Mouse (Mus musculus) kidney, postnatal 0 days (tissue): Measurements from ENCODE around the gene Eef1a2. TPM values are rescaled to one million over a fixed set of nuclear protein-coding genes. Genes with fewer than 3 reads are reported as not detected.
A peak's percentile ranks its signal among the peaks of the same experiment; 100 is the strongest.

Experiments used
- ATAC-seq: fragments of 200-750 bp; cut with Nextera tagmentation; replicated peaks from 2 replicates; pipeline ENCODE4 v1.8.0; 2017; ENCODE audit warnings: low read depth, moderate number of reproducible peaks, moderate TSS enrichment, moderate library complexity; ENCODE audit not compliant: low FRiP score
- DNase-seq: peaks from one replicate; pipeline ENCODE4 v3.0.0-alpha.2; 2016; ENCODE audit warnings: low spot score
- H3K27ac ChIP-seq: fragments of 300-500 bp; sonication (generic); 2 replicates; pipeline ENCODE4 v1.5.1; 2014; ENCODE audit warnings: mild to moderate bottlenecking
- H3K27me3 ChIP-seq: fragments of 300-500 bp; sonication (generic); 2 replicates; pipeline ENCODE4 v1.6.1; 2014; ENCODE audit warnings: low read length, mixed read lengths; ENCODE audit not compliant: insufficient read depth
- H3K36me3 ChIP-seq: fragments of 300-500 bp; sonication (generic); 2 replicates; pipeline ENCODE4 v1.6.1; 2014; ENCODE audit warnings: low read length, mixed read lengths; ENCODE audit not compliant: insufficient read depth
- H3K4me1 ChIP-seq: fragments of 300-500 bp; sonication (generic); replicated peaks from 2 replicates; pipeline ENCODE4 v1.6.1; 2014; ENCODE audit warnings: antibody characterized with exemption, low read length, mixed read lengths; ENCODE audit not compliant: insufficient read depth
- H3K4me2 ChIP-seq: fragments of 300-500 bp; sonication (generic); 2 replicates; pipeline ENCODE4 v1.6.1; 2014; ENCODE audit warnings: mild to moderate bottlenecking, low read length, moderate library complexity, mixed read lengths
- H3K4me3 ChIP-seq: fragments of 300-500 bp; sonication (generic); replicated peaks from 2 replicates; pipeline ENCODE4 v1.5.1; 2014; ENCODE audit warnings: low read depth, low read length
- H3K9ac ChIP-seq: fragments of 300-500 bp; sonication (generic); 2 replicates; pipeline ENCODE4 v1.6.1; 2014; ENCODE audit warnings: low read depth, low read length
- H3K9me3 ChIP-seq: fragments of 300-500 bp; sonication (generic); replicated peaks from 2 replicates; pipeline ENCODE4 v1.6.1; 2016; ENCODE audit warnings: low read length, inconsistent platforms, mixed read lengths
- CTCF ChIP-seq: IDR thresholded peaks from 2 replicates; pipeline ENCODE4 v1.5.1; 2016; ENCODE audit warnings: antibody characterized with exemption, low read depth, mild to moderate bottlenecking, moderate library complexity
- WGBS: fragments of 180-500 bp; shearing (Covaris S2); extraction: QIAGEN DNeasy Blood & Tissue Kit; methylation state at CpG from one replicate; pipeline ENCODE4 v1.1.7; 2014; 5-methylcytosine and 5-hydroxymethylcytosine counted together
- polyA plus RNA-seq: library from polyadenylated mRNA; unstranded; fragments of >200 nt; fragmentation: Nextera tagmentation; extraction: Ambion mirVana; gene quantifications from 2 replicates; pipeline ENCODE4 v1.2.1, GENCODE M21; 2015

Eef1a2 gene
- polyA plus RNA-seq, 1 experiment from 2014 or later, result 0.05 TPM

DNA sequence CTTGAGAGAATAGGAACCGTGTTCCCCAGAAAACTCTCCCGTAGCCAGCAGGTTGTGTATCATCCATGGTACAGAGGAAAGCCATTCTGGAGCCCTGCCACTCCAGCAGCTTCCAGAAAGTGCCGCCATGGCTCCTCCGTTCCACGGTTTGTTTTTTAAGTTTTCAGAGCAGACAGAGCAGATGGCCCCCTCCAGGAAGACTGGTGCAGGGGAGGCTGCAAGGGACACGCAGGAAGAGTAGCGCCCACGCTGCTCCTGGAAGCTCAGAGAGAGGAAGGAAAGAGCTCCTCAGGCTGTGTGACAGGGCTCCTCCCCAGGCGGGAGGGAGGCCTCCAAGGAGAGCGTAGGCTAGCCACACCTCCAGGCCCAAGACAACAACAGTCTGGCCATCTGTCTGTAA is 36.9 kb downstream of the Eef1a2 start:
- TF ChIP-seq CTCF, result no peak
- no peak overlapping the region for H3K9ac ChIP-seq
- ATAC-seq (no peak), DNase-seq (no peak)
- H3K27ac ChIP-seq, result no peak overlapping the region
- H3K4me2 ChIP-seq, result no peak overlapping the region
- 19% methylated on average over 10 of the region's 10 CpGs for WGBS
- no peaks in the 10 kb centered on the region for H3K9me3 ChIP-seq
- H3K4me1 ChIP-seq, result no peaks in the 10 kb centered on the region
- H3K27me3 ChIP-seq, result no peaks in the 10 kb centered on the region
- H3K36me3 ChIP-seq, result no peaks in the 10 kb centered on the region
- H3K4me3 ChIP-seq, result no peak overlapping the region

DNA sequence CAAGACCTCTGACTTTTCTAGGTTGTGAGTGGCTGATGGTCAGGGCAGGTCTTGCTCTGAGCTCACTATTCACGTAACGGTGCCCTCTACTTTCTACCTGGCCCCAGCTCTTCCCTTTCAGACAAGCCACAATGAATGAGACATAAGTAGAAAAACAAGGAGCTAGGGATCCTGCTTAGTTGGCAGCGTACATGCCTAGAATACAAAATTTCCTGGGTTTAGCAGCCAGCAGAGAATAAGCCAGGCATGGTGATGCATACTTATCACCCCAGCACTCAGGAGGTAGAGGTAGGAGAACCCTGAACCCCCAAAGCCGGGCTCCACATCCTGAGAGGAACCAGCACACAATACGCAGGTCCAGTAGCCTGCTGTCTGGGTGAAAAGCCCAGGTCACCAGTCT is 40.4 kb downstream of the Eef1a2 start:
- DNase-seq, result no peak
- Histone ChIP-seq H3K36me3 (no peaks in the 10 kb centered on the region), H3K9ac (no peak overlapping the region), H3K27me3 (no peaks in the 10 kb centered on the region), H3K4me2 (no peak overlapping the region), H3K4me3 (no peak overlapping the region), H3K27ac (no peak overlapping the region), H3K4me1 (no peaks in the 10 kb centered on the region), H3K9me3 (no peaks in the 10 kb centered on the region)
- ATAC-seq, result no peak
- WGBS, result 88% methylated on average over 5 of the region's 5 CpGs
- no peak for TF ChIP-seq CTCF

DNA sequence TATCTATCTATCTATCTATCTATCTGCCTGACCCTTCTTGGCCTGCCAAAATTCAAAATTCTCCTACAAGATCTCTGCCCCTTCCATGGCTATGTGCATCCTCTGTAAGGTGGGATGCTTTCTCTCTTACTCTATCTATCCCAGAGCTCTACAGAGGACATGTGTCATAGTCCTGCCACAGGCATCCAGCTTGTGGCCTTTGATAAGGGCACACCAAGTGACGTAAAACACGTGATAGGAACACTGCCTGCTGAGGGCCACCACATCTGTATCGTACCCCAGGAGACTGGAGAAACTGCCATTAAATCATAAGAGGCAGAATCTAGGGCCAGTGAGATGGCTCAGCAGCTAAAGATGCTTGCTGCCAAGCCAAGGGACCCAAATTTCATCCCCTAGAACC is 41.4 kb downstream of the Eef1a2 start:
- no peaks in the 10 kb centered on the region for H3K36me3 ChIP-seq
- no peak overlapping the region for H3K9ac ChIP-seq
- no peak for TF ChIP-seq CTCF
- H3K4me3 ChIP-seq, result no peak overlapping the region
- H3K4me2 ChIP-seq, result no peak overlapping the region
- WGBS, result 82% methylated on average over 3 of the region's 3 CpGs
- DNase-seq (no peak), ATAC-seq (no peak)
- no peaks in the 10 kb centered on the region for H3K27me3 ChIP-seq
- H3K4me1 ChIP-seq, result no peaks in the 10 kb centered on the region
- H3K27ac ChIP-seq, result no peak overlapping the region
- H3K9me3 ChIP-seq, result no peaks in the 10 kb centered on the region

DNA sequence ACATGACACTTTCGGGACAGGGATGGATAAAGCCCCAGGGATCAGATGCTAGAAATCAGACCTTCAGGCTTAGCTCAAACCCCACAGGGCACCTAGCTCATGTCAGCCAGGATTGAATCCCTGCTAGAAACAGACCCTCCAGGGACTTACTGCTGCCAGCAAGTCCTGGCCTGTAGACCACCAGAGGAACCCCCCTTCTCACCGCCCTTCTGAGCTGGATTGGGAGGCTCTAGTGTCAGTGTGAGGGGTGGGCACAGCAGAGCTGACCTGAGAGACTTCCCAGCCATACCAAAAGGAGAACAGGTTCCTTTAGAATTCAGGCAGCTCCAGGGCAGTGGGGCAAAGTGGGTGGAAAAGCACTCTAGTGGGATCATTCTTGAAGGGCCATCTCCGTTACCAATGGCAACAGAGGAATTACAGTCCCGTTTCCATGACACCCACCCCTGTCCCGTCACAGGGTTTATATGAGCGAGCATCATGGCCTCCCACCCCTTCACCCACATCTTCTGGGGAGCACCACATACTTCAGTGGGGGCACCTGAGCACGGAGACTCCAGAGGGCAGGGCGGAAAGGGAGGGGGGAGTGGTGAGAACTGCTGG is 43.0 kb downstream of the Eef1a2 start:
- no peak for TF ChIP-seq CTCF
- no peak overlapping the region for H3K4me2 ChIP-seq
- no peaks in the 10 kb centered on the region for H3K4me1 ChIP-seq

DNA sequence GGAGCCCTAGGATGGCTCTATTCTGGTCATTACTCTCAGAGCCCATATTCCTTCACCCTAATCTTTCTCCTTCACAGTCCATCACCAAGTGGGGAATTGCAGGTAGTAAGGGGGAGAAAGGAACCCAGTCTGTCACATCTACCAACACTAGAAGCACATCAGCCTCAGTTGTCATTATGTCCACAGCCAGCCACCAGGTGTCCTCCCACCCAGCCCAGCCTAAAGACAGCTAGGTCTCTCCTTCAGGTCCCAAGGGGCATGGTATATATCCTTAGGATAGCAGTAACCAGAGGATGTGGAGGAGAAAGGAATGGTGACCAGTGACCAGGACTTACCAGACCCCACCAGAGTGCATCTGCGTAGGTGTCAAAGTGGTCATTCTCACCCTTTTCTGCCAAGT is 45.1 kb downstream of the Eef1a2 start:
- no peaks in the 10 kb centered on the region for H3K27me3 ChIP-seq
- DNase-seq (no peak), ATAC-seq (no peak)
- H3K9me3 ChIP-seq, result no peaks in the 10 kb centered on the region
- no peak overlapping the region for H3K27ac ChIP-seq
- no peaks in the 10 kb centered on the region for H3K4me1 ChIP-seq
- H3K4me2 ChIP-seq, result no peak overlapping the region
- H3K9ac ChIP-seq, result no peak overlapping the region
- TF ChIP-seq CTCF, result peak; percentile 7; the same call in 1 of the 2 replicates
- H3K4me3 ChIP-seq, result no peak overlapping the region
- no peaks in the 10 kb centered on the region for H3K36me3 ChIP-seq
- 86% methylated on average over 1 of the region's 1 CpGs for WGBS

More for the DNA sequence above, 43.0 kb downstream of the Eef1a2 start:
- H3K36me3 ChIP-seq, result no peaks in the 10 kb centered on the region
- H3K9ac ChIP-seq, result no peak overlapping the region
- no peak overlapping the region for H3K27ac ChIP-seq
- H3K27me3 ChIP-seq, result no peaks in the 10 kb centered on the region
- DNase-seq, result no peak
- no peak overlapping the region for H3K4me3 ChIP-seq
- no peak for ATAC-seq
- no peaks in the 10 kb centered on the region for H3K9me3 ChIP-seq
- WGBS, result 77% methylated on average over 8 of the region's 8 CpGs

DNA sequence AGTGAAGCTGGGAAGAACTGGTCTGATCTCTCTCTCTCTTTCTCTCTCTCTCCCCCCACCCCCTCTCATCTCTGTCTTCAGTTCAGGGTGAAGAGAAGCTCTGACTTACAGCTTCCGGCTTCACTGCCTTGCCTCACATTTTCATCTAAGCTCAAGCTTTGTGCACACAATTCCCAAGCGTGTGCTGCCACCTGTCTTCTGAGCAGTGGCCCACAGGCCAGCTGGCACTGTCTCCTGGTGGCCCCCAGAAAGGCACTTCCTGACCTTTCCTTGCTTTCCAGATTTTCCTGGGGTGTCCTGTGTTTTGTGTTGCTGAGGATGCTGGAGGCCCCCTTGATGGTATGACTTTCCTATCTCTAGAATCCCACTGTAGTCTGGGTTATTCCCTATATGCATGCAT is 52.7 kb downstream of the Eef1a2 start:
- Histone ChIP-seq H3K27me3 (no peaks in the 10 kb centered on the region), H3K27ac (no peak overlapping the region), H3K36me3 (no peaks in the 10 kb centered on the region), H3K4me1 (no peaks in the 10 kb centered on the region), H3K9ac (no peak overlapping the region), H3K9me3 (no peaks in the 10 kb centered on the region), H3K4me3 (no peak overlapping the region), H3K4me2 (no peak overlapping the region)
- WGBS, result 53% methylated on average over 2 of the region's 2 CpGs
- no peak for ATAC-seq
- DNase-seq, result no peak
- peak; percentile 24; the same call in 1 of the 2 replicates for TF ChIP-seq CTCF

DNA sequence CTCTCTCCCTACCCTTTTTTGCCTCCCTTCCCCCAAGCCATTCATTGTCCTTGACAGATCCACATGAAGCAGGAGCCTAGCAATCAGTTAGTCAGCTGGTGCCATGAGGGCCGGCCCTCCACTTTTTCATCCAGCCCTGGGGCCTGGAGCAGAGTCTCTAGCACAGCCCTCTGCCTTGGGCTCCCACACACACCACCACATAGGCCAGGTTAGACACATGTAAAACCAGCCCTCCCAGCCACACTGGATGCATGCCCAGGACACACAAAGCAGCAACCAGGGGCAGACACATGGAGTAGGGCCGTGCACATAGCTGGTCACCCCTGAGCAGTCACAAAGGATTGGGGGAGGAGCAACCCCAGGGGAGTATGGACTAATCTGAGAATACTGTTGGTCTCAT is 54.7 kb downstream of the Eef1a2 start:
- Histone ChIP-seq H3K36me3 (no peaks in the 10 kb centered on the region), H3K4me1 (no peaks in the 10 kb centered on the region), H3K4me3 (no peak overlapping the region), H3K4me2 (no peak overlapping the region), H3K27ac (no peak overlapping the region), H3K9me3 (no peaks in the 10 kb centered on the region), H3K27me3 (no peaks in the 10 kb centered on the region), H3K9ac (no peak overlapping the region)
- ATAC-seq (no peak; the same call in 1 of the 2 replicates), DNase-seq (no peak)
- no peak for TF ChIP-seq CTCF
- WGBS, result 19% methylated on average over 2 of the region's 2 CpGs
